Mouse (Mus musculus): Measurements from ENCODE around the gene Smok3c. TPM values are rescaled to one million over a fixed set of nuclear protein-coding genes. Genes with fewer than 3 reads are reported as not detected.
"Not testable (repeated sequence)": the region's sequence is repeated elsewhere in the genome, so short reads cannot be mapped to it uniquely, and the experiment has no call there.

Smok3c gene
- polyA plus RNA-seq, 1 experiment from 2014 or later, result not detected

GRCm38 (mm10) chr5:138088366-138088765 is 35.4 kb downstream of the Smok3c start:
- Histone ChIP-seq H3K4me3 (ENCODE audit: low read depth, low read length) (no peak overlapping the region), H3K27me3 (ENCODE audit: control insufficient read depth, insufficient read depth, low read length) (no peaks in the 10 kb centered on the region), H3K4me1 (ENCODE audit: control insufficient read depth, insufficient read depth, low read length) (no peaks in the 10 kb centered on the region), H3K9me3 (replicated peaks; ENCODE audit: control insufficient read depth, low read length) (no peaks in the 10 kb centered on the region), H3K27ac (ENCODE audit: low read depth, low read length) (no peak overlapping the region), H3K4me2 (no peak overlapping the region), H3K9ac (ENCODE audit: low read depth, low read length) (no peak overlapping the region), H3K36me3 (ENCODE audit: control insufficient read depth, insufficient read depth, low read length) (peaks cover 7% of the 10 kb centered on the region; the same call in 1 of the 2 replicates)
- no peak for ATAC-seq (replicated peaks; ENCODE audit: insufficient number of reproducible peaks, low FRiP score, low TSS enrichment)
- 89% methylated on average over 3 of the region's 3 CpGs for WGBS (ENCODE audit: insufficient replicate concordance)

DNA sequence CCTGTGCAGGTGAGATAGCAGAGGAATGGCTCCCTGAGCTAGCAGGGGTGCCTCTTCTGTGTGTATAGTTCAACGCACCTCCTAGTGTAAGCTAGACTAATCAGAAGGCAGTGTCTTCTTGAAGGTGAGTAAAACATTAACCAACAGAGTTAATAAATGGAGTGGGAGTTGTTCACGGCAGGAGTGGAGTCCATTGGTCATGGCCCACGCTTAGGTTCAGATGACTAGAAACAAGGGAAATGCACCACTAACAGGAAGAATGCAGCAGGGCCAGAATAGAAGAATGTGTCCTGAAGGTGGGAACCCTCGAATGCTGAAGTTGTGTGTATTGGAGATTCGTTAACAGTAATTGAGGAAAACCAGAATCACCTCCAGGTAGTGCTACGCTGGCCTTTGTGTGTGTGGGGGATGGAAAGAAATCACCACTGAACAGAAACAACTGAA is 36.1 kb downstream of the Smok3c start:
- Histone ChIP-seq H3K36me3 (ENCODE audit: control insufficient read depth, insufficient read depth, low read length) (peaks cover 11% of the 10 kb centered on the region), H3K27ac (ENCODE audit: low read depth, low read length) (no peak overlapping the region), H3K4me1 (ENCODE audit: control insufficient read depth, insufficient read depth, low read length) (no peaks in the 10 kb centered on the region), H3K9me3 (replicated peaks; ENCODE audit: control insufficient read depth, low read length) (no peaks in the 10 kb centered on the region), H3K27me3 (ENCODE audit: control insufficient read depth, insufficient read depth, low read length) (no peaks in the 10 kb centered on the region), H3K4me3 (ENCODE audit: low read depth, low read length) (no peak overlapping the region), H3K4me2 (no peak overlapping the region), H3K9ac (ENCODE audit: low read depth, low read length) (no peak overlapping the region)
- 85% methylated on average over 6 of the region's 6 CpGs for WGBS (ENCODE audit: insufficient replicate concordance)
- ATAC-seq (replicated peaks; ENCODE audit: insufficient number of reproducible peaks, low FRiP score, low TSS enrichment), result no peak

- WGBS (ENCODE audit: insufficient replicate concordance), result 80% methylated on average over 3 of the region's 3 CpGs
- H3K27ac ChIP-seq (ENCODE audit: low read depth, low read length), result no peak overlapping the region
- no peaks in the 10 kb centered on the region for H3K4me1 ChIP-seq (ENCODE audit: control insufficient read depth, insufficient read depth, low read length)
- no peak for ATAC-seq (replicated peaks; ENCODE audit: insufficient number of reproducible peaks, low FRiP score, low TSS enrichment)
- H3K9ac ChIP-seq (ENCODE audit: low read depth, low read length), result no peak overlapping the region
- peaks cover 15% of the 10 kb centered on the region for H3K36me3 ChIP-seq (ENCODE audit: control insufficient read depth, insufficient read depth, low read length)
- H3K9me3 ChIP-seq (replicated peaks; ENCODE audit: control insufficient read depth, low read length), result no peaks in the 10 kb centered on the region
- H3K4me2 ChIP-seq, result no peak overlapping the region
- H3K4me3 ChIP-seq (ENCODE audit: low read depth, low read length), result no peak overlapping the region
- H3K27me3 ChIP-seq (ENCODE audit: control insufficient read depth, insufficient read depth, low read length), result no peaks in the 10 kb centered on the region
These were observed 37.3 kb downstream of the Smok3c start for GRCm38 (mm10) chr5:138090271-138090670.

GRCm38 (mm10) chr5:138090737-138091136 is 37.7 kb downstream of the Smok3c start:
- Histone ChIP-seq H3K9ac (ENCODE audit: low read depth, low read length) (no peak overlapping the region), H3K27ac (ENCODE audit: low read depth, low read length) (no peak overlapping the region), H3K36me3 (ENCODE audit: control insufficient read depth, insufficient read depth, low read length) (peaks cover 15% of the 10 kb centered on the region), H3K4me1 (ENCODE audit: control insufficient read depth, insufficient read depth, low read length) (no peaks in the 10 kb centered on the region), H3K4me3 (ENCODE audit: low read depth, low read length) (no peak overlapping the region), H3K9me3 (replicated peaks; ENCODE audit: control insufficient read depth, low read length) (no peaks in the 10 kb centered on the region), H3K27me3 (ENCODE audit: control insufficient read depth, insufficient read depth, low read length) (no peaks in the 10 kb centered on the region), H3K4me2 (no peak overlapping the region)
- WGBS (ENCODE audit: insufficient replicate concordance), result 95% methylated on average over 5 of the region's 5 CpGs
- ATAC-seq (replicated peaks; ENCODE audit: insufficient number of reproducible peaks, low FRiP score, low TSS enrichment), result no peak

DNA sequence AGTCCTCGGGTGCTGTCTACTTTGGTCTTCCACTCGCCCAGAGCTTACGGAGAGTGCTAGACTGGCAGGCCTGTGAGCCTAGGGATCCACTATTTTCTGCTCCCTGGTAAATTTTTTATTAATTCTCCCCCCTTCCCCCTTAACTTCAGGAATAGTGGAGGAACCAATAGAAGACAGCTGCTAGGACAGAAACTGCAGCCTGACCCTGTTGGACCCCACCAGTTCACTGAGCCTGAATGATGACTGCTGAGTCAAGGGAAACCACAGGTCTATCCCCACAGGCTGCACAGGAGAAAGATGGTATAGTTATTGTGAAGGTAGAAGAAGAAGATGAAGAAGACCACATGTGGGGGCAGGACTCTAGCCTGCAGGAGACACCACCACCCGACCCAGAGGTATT is 39.8 kb downstream of the Smok3c start:
- Histone ChIP-seq H3K4me3 (ENCODE audit: low read depth, low read length) (no peak overlapping the region), H3K9ac (ENCODE audit: low read depth, low read length) (no peak overlapping the region), H3K4me1 (ENCODE audit: control insufficient read depth, insufficient read depth, low read length) (no peaks in the 10 kb centered on the region), H3K27me3 (ENCODE audit: control insufficient read depth, insufficient read depth, low read length) (no peaks in the 10 kb centered on the region), H3K27ac (ENCODE audit: low read depth, low read length) (no peak overlapping the region), H3K9me3 (replicated peaks; ENCODE audit: control insufficient read depth, low read length) (no peaks in the 10 kb centered on the region), H3K4me2 (no peak overlapping the region), H3K36me3 (ENCODE audit: control insufficient read depth, insufficient read depth, low read length) (peaks cover 25% of the 10 kb centered on the region)
- 93% methylated on average over 4 of the region's 4 CpGs for WGBS (ENCODE audit: insufficient replicate concordance)
- no peak for ATAC-seq (replicated peaks; ENCODE audit: insufficient number of reproducible peaks, low FRiP score, low TSS enrichment)

DNA sequence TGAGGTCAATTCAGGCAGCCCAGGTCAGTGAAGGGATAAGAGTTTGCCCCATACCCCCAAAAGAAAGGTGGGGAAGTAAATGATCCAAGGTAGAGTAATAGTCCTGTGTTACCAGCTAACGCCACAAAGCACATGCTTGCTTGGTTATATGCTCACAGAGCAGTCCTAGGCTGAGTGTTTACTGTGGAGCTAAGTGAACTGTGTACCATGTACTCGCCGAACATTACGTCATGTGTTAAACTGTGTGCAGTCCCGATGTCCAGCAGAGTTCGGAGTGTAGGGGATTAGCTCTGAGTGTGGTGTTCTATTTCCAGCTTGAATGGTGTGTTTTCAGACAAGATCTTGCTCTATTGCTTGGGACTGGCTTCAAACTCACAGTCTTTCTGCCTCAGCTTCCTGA is 41.5 kb downstream of the Smok3c start:
- no peak for ATAC-seq (replicated peaks; ENCODE audit: insufficient number of reproducible peaks, low FRiP score, low TSS enrichment)
- no peak overlapping the region for H3K4me3 ChIP-seq (ENCODE audit: low read depth, low read length)
- H3K4me1 ChIP-seq (ENCODE audit: control insufficient read depth, insufficient read depth, low read length), result no peaks in the 10 kb centered on the region
- no peaks in the 10 kb centered on the region for H3K27me3 ChIP-seq (ENCODE audit: control insufficient read depth, insufficient read depth, low read length)
- H3K4me2 ChIP-seq, result no peak overlapping the region
- no peaks in the 10 kb centered on the region for H3K9me3 ChIP-seq (replicated peaks; ENCODE audit: control insufficient read depth, low read length)
- 90% methylated on average over 6 of the region's 6 CpGs for WGBS (ENCODE audit: insufficient replicate concordance)
- H3K9ac ChIP-seq (ENCODE audit: low read depth, low read length), result no peak overlapping the region
- H3K36me3 ChIP-seq (ENCODE audit: control insufficient read depth, insufficient read depth, low read length), result peaks cover 38% of the 10 kb centered on the region
- no peak overlapping the region for H3K27ac ChIP-seq (ENCODE audit: low read depth, low read length)

- WGBS (ENCODE audit: insufficient replicate concordance), result 87% methylated on average over 2 of the region's 2 CpGs
- Histone ChIP-seq H3K27ac (ENCODE audit: low read depth, low read length) (no peak overlapping the region), H3K4me1 (ENCODE audit: control insufficient read depth, insufficient read depth, low read length) (no peaks in the 10 kb centered on the region), H3K36me3 (ENCODE audit: control insufficient read depth, insufficient read depth, low read length) (peaks cover 25% of the 10 kb centered on the region), H3K27me3 (ENCODE audit: control insufficient read depth, insufficient read depth, low read length) (no peaks in the 10 kb centered on the region), H3K4me2 (no peak overlapping the region), H3K9ac (ENCODE audit: low read depth, low read length) (no peak overlapping the region), H3K4me3 (ENCODE audit: low read depth, low read length) (no peak overlapping the region), H3K9me3 (replicated peaks; ENCODE audit: control insufficient read depth, low read length) (no peaks in the 10 kb centered on the region)
- ATAC-seq (replicated peaks; ENCODE audit: insufficient number of reproducible peaks, low FRiP score, low TSS enrichment), result no peak
These were observed 52.0 kb downstream of the Smok3c start for GRCm38 (mm10) chr5:138104976-138105375.

DNA sequence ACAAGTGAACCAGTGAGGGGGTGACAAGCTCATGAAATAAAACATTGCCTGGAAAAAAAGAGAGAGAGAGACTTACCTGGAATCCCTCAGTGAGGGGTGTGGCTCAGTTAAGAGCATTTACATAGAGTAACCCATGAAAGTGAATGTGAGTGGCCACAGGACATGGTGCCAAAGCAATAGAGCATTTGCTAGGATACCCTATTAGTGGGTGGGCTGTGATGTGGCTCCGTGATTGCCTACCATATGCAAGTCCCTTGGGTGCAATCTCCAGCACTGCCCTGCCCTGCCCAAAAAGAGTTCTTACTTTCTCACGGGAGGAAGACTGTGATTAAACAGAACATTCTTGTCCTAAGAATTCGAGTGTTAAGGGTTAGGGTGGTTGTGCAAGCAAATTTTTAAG is 54.1 kb downstream of the Smok3c start:
- H3K4me1 ChIP-seq (ENCODE audit: control insufficient read depth, insufficient read depth, low read length), result no peaks in the 10 kb centered on the region
- WGBS (ENCODE audit: insufficient replicate concordance), result 61% methylated on average over 3 of the region's 3 CpGs
- no peak overlapping the region for H3K27ac ChIP-seq (ENCODE audit: low read depth, low read length)
- no peak for ATAC-seq (replicated peaks; ENCODE audit: insufficient number of reproducible peaks, low FRiP score, low TSS enrichment)
- no peak overlapping the region for H3K4me2 ChIP-seq
- peaks cover 8% of the 10 kb centered on the region; the same call in 1 of the 2 replicates for H3K36me3 ChIP-seq (ENCODE audit: control insufficient read depth, insufficient read depth, low read length)
- no peaks in the 10 kb centered on the region for H3K27me3 ChIP-seq (ENCODE audit: control insufficient read depth, insufficient read depth, low read length)
- no peak overlapping the region for H3K9ac ChIP-seq (ENCODE audit: low read depth, low read length)
- H3K4me3 ChIP-seq (ENCODE audit: low read depth, low read length), result no peak overlapping the region
- H3K9me3 ChIP-seq (replicated peaks; ENCODE audit: control insufficient read depth, low read length), result no peaks in the 10 kb centered on the region

- WGBS (ENCODE audit: insufficient replicate concordance), result 56% methylated on average over 4 of the region's 4 CpGs
- H3K4me2 ChIP-seq; H3K4me3 ChIP-seq (ENCODE audit: low read depth, low read length); H3K27ac ChIP-seq (ENCODE audit: low read depth, low read length); H3K9ac ChIP-seq (ENCODE audit: low read depth, low read length); H3K36me3 ChIP-seq (ENCODE audit: control insufficient read depth, insufficient read depth, low read length); ATAC-seq (replicated peaks; ENCODE audit: insufficient number of reproducible peaks, low FRiP score, low TSS enrichment); H3K27me3 ChIP-seq (ENCODE audit: control insufficient read depth, insufficient read depth, low read length); H3K4me1 ChIP-seq (ENCODE audit: control insufficient read depth, insufficient read depth, low read length); H3K9me3 ChIP-seq (replicated peaks; ENCODE audit: control insufficient read depth, low read length): not testable (repeated sequence)
These were observed 56.9 kb downstream of the Smok3c start for GRCm38 (mm10) chr5:138109847-138110396.
